Mouse (Mus musculus) adrenal gland, postnatal 25 days (tissue): ENCODE results near the gene Vmn1r20. TPM values are rescaled to one million over a fixed set of nuclear protein-coding genes. Genes with fewer than 3 reads are reported as not detected.
"Not testable (repeated sequence)": the region's sequence is repeated elsewhere in the genome, so short reads cannot be mapped to it uniquely, and the experiment has no call there.

Source experiments
- DNase-seq: peaks from one replicate; pipeline ENCODE4 v3.0.0; 2021; ENCODE audit warnings: mixed read lengths
- long read RNA-seq: library from polyadenylated mRNA; stranded (forward); transcript quantifications from one replicate; pipeline ENCODE4 v2.0.0, GENCODE M21; 2021
- total RNA-seq: library from RNA; stranded (reverse); gene quantifications from 2 replicates; pipeline ENCODE4 v1.2.3, GENCODE M21; 2021

Vmn1r20 gene
- total RNA-seq: not detected in 2 replicates
- long read RNA-seq: 0 reads

DNA sequence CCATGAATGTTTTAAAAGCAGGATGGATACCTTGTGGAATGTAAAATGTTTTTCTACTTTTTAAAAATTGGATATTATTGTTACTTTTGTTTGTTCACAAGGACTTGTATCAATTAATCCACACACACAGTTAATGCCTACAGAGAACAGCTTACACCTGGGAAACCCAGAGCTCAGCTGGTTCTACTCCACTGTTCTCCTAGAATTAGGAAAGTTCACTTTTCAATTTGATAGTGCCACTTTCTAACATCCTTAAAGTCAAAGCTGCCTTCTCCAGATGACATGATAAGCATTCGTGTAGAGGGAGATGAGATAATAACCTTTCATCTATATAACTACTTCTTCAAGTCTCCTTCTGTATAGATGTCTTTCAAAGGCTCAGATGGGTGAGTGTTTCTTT lies at the start of gene Vmn1r20:
Vmn1r20 (plus strand) TSS at position 301 of the 400 bp plus-strand sequence.
- no peak for DNase-seq

DNA sequence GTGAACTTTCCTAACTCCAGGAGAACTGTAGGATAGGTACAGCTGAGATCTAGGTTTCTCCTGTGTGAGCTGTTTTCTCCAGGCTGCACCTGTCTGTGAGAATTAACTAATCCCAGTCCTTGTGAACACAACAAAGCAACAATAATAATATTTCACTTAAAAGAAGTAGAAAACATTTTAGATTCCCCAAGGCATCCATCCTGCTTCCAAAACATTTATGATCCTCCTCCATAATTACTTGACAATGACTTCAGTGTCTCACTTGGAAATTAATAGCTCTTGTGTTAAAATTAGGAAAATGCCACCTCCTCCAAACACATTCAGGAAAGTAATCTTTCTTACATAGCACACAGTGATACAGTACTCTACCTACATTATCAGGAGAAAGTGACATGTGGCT lies 33.0 kb upstream of the Vmn1r20 start, which contains the start of gene Vmn1r18:
Vmn1r18 (minus strand) TSS at position 101 of the 400 bp plus-strand sequence.
- no peak for DNase-seq

DNA sequence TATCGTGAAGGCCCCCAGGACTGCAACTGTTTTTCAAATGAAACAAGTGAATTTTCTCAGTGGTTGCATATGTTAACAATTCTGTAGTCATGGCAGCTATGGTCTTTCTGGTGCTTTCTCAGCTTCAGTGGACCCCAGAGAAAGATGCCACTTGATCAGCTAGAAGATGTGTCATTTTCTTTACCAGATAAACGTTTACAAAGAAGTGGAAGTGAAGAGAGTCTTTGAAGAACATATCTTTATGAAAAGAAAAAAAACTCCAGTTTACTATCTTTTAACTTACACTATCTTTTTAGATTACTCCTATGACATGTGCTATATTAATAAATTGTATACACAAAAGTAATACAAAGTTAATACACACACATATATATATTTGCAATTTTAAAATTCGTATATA lies 25.2 kb upstream of the Vmn1r20 start, which contains the start of gene Vmn1r19:
Vmn1r19 (plus strand) TSS at position 301 of the 400 bp plus-strand sequence.
- not testable (repeated sequence) for DNase-seq

DNA sequence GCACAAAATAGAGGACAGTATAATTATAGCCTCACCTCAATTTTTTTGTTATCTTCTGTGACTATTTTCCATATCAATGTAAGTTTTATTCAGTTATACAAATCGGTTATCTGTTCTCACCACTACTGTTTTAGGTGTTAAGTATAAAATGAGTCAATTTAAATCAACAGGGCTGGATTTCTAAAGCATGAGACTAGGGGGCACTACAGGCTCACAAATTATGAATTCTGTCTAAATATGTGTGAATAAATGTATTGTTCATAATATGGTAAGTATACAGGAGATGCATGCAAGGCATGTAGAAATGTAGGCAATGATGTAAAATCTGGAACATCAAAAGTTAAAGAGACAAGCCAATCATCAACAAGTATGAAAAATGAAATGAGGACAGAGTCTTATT lies 2.5 kb downstream of the Vmn1r20 start:
- no peak for DNase-seq

DNA sequence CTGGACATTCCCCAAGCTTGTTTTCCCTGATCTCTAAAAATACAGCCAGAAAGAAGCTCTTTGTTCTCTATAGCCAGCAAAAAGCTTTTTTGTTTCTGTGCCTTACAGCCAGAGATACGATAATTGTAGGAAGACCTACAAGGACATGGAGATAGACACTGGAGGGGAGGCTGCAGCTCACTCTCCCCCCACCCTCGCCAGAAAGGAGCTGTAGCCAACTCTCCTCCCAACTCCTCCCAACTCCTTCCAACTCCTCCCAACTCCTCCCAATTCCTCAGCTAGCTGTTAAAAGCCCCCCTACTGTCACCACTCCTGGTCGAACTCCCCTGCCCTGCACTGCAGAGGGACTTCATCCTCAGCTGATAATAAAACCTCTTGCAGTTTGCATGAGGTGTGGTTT lies 39.4 kb downstream of the Vmn1r20 start:
- not testable (repeated sequence) for DNase-seq

Other genes with a start within 250 kb of the Vmn1r20 start
- not detected in 2 replicates for gene Vmn1r13, start 225.6 kb upstream of the Vmn1r20 start, total RNA-seq
- not detected in 2 replicates for gene Vmn1r14, start 197.2 kb upstream of the Vmn1r20 start, total RNA-seq
- gene Vmn1r15, start 171.0 kb upstream of the Vmn1r20 start, total RNA-seq: not detected in 2 replicates
- gene Vmn1r16, start 99.4 kb upstream of the Vmn1r20 start, total RNA-seq: not detected in 2 replicates
- not detected in 2 replicates for gene Vmn1r17, start 65.2 kb upstream of the Vmn1r20 start, total RNA-seq
- not detected in 2 replicates for gene Vmn1r18, start 33.1 kb upstream of the Vmn1r20 start, total RNA-seq
- gene Vmn1r19, start 25.1 kb upstream of the Vmn1r20 start, total RNA-seq: not detected in 2 replicates
- gene Ppm1k, start 106.5 kb downstream of the Vmn1r20 start, total RNA-seq: 40.9 and 59.4 TPM in 2 replicates
- gene Herc6, start 152.1 kb downstream of the Vmn1r20 start, total RNA-seq: 14.6 and 19.4 TPM in 2 replicates